Mouse (Mus musculus) CH12.LX (cell line): ENCODE results near the gene Ppp2r2c. TPM values are rescaled to one million over a fixed set of nuclear protein-coding genes. Genes with fewer than 3 reads are reported as not detected.

Source experiments
- DNase-seq: peaks from one replicate; pipeline ENCODE4 v3.0.0-alpha.2; 2013; ENCODE audit errors: extremely low read depth
- H3K27ac ChIP-seq: 2 replicates; pipeline ENCODE4 v1.5.1; 2012; ENCODE audit warnings: low read depth, mild to moderate bottlenecking, control low read depth, moderate library complexity; ENCODE audit not compliant: insufficient read depth
- H3K27me3 ChIP-seq: replicated peaks from 2 replicates; pipeline ENCODE3; 2012; ENCODE audit warnings: inconsistent platforms
- H3K36me3 ChIP-seq, 2 experiments: replicated peaks in 1 of 2; 2 replicates each; pipeline versions ENCODE3 to v1.6.1; 2012; ENCODE audit warnings: inconsistent platforms in 1 of 2, low read length in 1 of 2, mild to moderate bottlenecking in 1 of 2, mixed read lengths in 1 of 2, moderate library complexity in 1 of 2; ENCODE audit not compliant: control insufficient read depth in 1 of 2, insufficient read depth in 1 of 2
- H3K4me1 ChIP-seq, 2 experiments: 2 replicates each; pipeline ENCODE4 v1.6.1; 2012; ENCODE audit warnings: inconsistent platforms in 1 of 2, moderate library complexity in 1 of 2; ENCODE audit not compliant: insufficient read depth in 2 of 2, control insufficient read depth in 1 of 2
- H3K4me2 ChIP-seq: 2 replicates; pipeline ENCODE4 v1.6.1; 2012; ENCODE audit warnings: low read depth, mild to moderate bottlenecking, control low read depth; ENCODE audit not compliant: poor library complexity, insufficient read depth, severe bottlenecking
- H3K4me3 ChIP-seq, 3 experiments: fragments of 150-350 bp in 1 of 3; sonication (generic) in 1 of 3; replicated peaks in 1 of 3; 2 replicates each; pipeline versions ENCODE3 to v1.5.1; 2011 to 2012; ENCODE audit warnings: low read depth in 2 of 3, low read length in 2 of 3, mild to moderate bottlenecking in 2 of 3, moderate library complexity in 2 of 3, control low read depth in 1 of 3, improper control_type of control experiment in 1 of 3, inconsistent platforms in 1 of 3, mixed read lengths in 1 of 3; ENCODE audit not compliant: poor library complexity in 1 of 3
- H3K79me2 ChIP-seq: replicated peaks from 2 replicates; pipeline ENCODE4 v1.6.1; 2012; ENCODE audit warnings: mild to moderate bottlenecking, moderate library complexity; ENCODE audit not compliant: control insufficient read depth, poor library complexity, insufficient read depth, severe bottlenecking; ENCODE audit errors: extremely low read depth
- H3K9ac ChIP-seq: 2 replicates; pipeline ENCODE4 v1.6.1; 2012; ENCODE audit warnings: low read depth, mild to moderate bottlenecking, control low read depth, moderate library complexity; ENCODE audit not compliant: insufficient read depth
- H3K9me3 ChIP-seq: replicated peaks from 2 replicates; pipeline ENCODE3; 2012; ENCODE audit warnings: low read length, inconsistent platforms, mixed read lengths
- BHLHE40 ChIP-seq: IDR thresholded peaks from 2 replicates; pipeline ENCODE4 v1.6.1; 2011; ENCODE audit warnings: mild to moderate bottlenecking, low read depth, low read length, improper control_type of control experiment
- CHD1 ChIP-seq: IDR thresholded peaks from 2 replicates; pipeline ENCODE4 v1.6.1; 2012; ENCODE audit warnings: low read depth, low read length, improper control_type of control experiment, inconsistent platforms
- CTCF ChIP-seq, 2 experiments: IDR thresholded peaks in 1 of 2; conservative IDR thresholded peaks in 1 of 2; 2 replicates each; pipeline ENCODE4 v1.5.1; 2011 to 2012; ENCODE audit warnings: low read depth in 2 of 2, low read length in 2 of 2, improper control_type of control experiment in 1 of 2, inconsistent platforms in 1 of 2, mild to moderate bottlenecking in 1 of 2, moderate library complexity in 1 of 2
- E2F4 ChIP-seq: IDR thresholded peaks from 2 replicates; pipeline ENCODE4 v1.6.1; 2011; ENCODE audit warnings: low read depth, low read length, improper control_type of control experiment; ENCODE audit not compliant: insufficient replicate concordance
- EP300 ChIP-seq: IDR thresholded peaks from 2 replicates; pipeline ENCODE4 v1.6.1; 2011; ENCODE audit warnings: low read length, improper control_type of control experiment
- ETS1 ChIP-seq: conservative IDR thresholded peaks from 2 replicates; pipeline ENCODE4 v1.6.1; 2012; ENCODE audit warnings: low read depth, mild to moderate bottlenecking, inconsistent platforms, low read length, improper control_type of control experiment, moderate library complexity
- GABPA ChIP-seq: IDR thresholded peaks from 2 replicates; pipeline ENCODE4 v1.6.1; 2012; ENCODE audit warnings: low read depth, low read length, improper control_type of control experiment, inconsistent platforms; ENCODE audit not compliant: insufficient replicate concordance
- HCFC1 ChIP-seq: IDR thresholded peaks from 2 replicates; pipeline ENCODE4 v1.6.1; 2012; ENCODE audit warnings: low read depth, mild to moderate bottlenecking, inconsistent platforms, low read length, improper control_type of control experiment
- IRF4 ChIP-seq: IDR thresholded peaks from 2 replicates; pipeline ENCODE4 v1.6.1; 2014; ENCODE audit warnings: low read depth, mild to moderate bottlenecking, inconsistent platforms, low read length, improper control_type of control experiment
- JUN ChIP-seq: IDR thresholded peaks from 2 replicates; pipeline ENCODE4 v1.6.1; 2011; ENCODE audit warnings: low read depth, mild to moderate bottlenecking, low read length, improper control_type of control experiment, moderate library complexity; ENCODE audit not compliant: insufficient read depth
- JUND ChIP-seq: conservative IDR thresholded peaks from 2 replicates; pipeline ENCODE4 v1.6.1; 2011; ENCODE audit warnings: low read depth, low read length, improper control_type of control experiment
- MAX ChIP-seq: IDR thresholded peaks from 2 replicates; pipeline ENCODE4 v1.6.1; 2011; ENCODE audit warnings: low read length, improper control_type of control experiment
- MAZ ChIP-seq: IDR thresholded peaks from 2 replicates; pipeline ENCODE4 v1.6.1; 2012; ENCODE audit warnings: low read depth, mild to moderate bottlenecking, inconsistent platforms, low read length, improper control_type of control experiment, moderate library complexity
- NELFE ChIP-seq: IDR thresholded peaks from 2 replicates; pipeline ENCODE4 v1.6.1; 2011; ENCODE audit warnings: low read depth, low read length, improper control_type of control experiment
- NRF1 ChIP-seq: IDR thresholded peaks from 2 replicates; pipeline ENCODE4 v1.6.1; 2014; ENCODE audit warnings: low read depth, mild to moderate bottlenecking, inconsistent platforms, low read length, improper control_type of control experiment, moderate library complexity
- POLR2A ChIP-seq: IDR thresholded peaks from 2 replicates; pipeline ENCODE4 v1.6.1; 2011; ENCODE audit warnings: low read depth, mild to moderate bottlenecking, improper control_type of control experiment, low read length
- RAD21 ChIP-seq: IDR thresholded peaks from 2 replicates; pipeline ENCODE4 v1.6.1; 2011; ENCODE audit warnings: low read depth, mild to moderate bottlenecking, low read length, improper control_type of control experiment, moderate library complexity
- RCOR1 ChIP-seq: conservative IDR thresholded peaks from 2 replicates; pipeline ENCODE4 v1.6.1; 2012; ENCODE audit warnings: low read depth, mild to moderate bottlenecking, inconsistent platforms, low read length, improper control_type of control experiment
- SMC3 ChIP-seq: IDR thresholded peaks from 2 replicates; pipeline ENCODE4 v1.6.1; 2011; ENCODE audit warnings: low read depth, low read length, improper control_type of control experiment
- TBP ChIP-seq: conservative IDR thresholded peaks from 2 replicates; pipeline ENCODE4 v1.6.1; 2011; ENCODE audit warnings: low read depth, low read length, improper control_type of control experiment
- TCF12 ChIP-seq: IDR thresholded peaks from 2 replicates; pipeline ENCODE4 v1.6.1; 2014; ENCODE audit warnings: low read depth, mild to moderate bottlenecking, inconsistent platforms, low read length, improper control_type of control experiment
- UBTF ChIP-seq: IDR thresholded peaks from 2 replicates; pipeline ENCODE4 v1.6.1; 2012; ENCODE audit warnings: low read depth, mild to moderate bottlenecking, inconsistent platforms, low read length, improper control_type of control experiment, moderate library complexity
- USF1 ChIP-seq: IDR thresholded peaks from 2 replicates; pipeline ENCODE4 v1.6.1; 2014; ENCODE audit warnings: low read depth, mild to moderate bottlenecking, inconsistent platforms, low read length, improper control_type of control experiment
- ZC3H11A ChIP-seq: IDR thresholded peaks from 2 replicates; pipeline ENCODE4 v1.6.1; 2012; ENCODE audit warnings: low read depth, mild to moderate bottlenecking, inconsistent platforms, low read length, improper control_type of control experiment
- ZMIZ1 ChIP-seq: IDR thresholded peaks from 2 replicates; pipeline ENCODE4 v1.6.1; 2012; ENCODE audit warnings: low read depth, mild to moderate bottlenecking, inconsistent platforms, low read length, improper control_type of control experiment
- ZNF384 ChIP-seq: IDR thresholded peaks from 2 replicates; pipeline ENCODE4 v1.6.1; 2012; ENCODE audit warnings: low read depth, low read length, improper control_type of control experiment, inconsistent platforms
- dilution Hi-C: fragments of 300-500 bp; cut with MboI; formaldehyde crosslinking; loops from 2 replicates; pipeline ENCODE4 v1.14.3; 2020; ENCODE audit warnings: low sequenced_read_pairs; ENCODE audit not compliant: extremely low pct_unique_long_range_greater_than_20kb, extremely low pct_ligation_motif_present
- in situ Hi-C: fragments of 300-500 bp; cut with MboI; formaldehyde crosslinking; loops from 3 replicates; pipeline ENCODE4 v1.14.3; 2019; ENCODE audit warnings: low sequenced_read_pairs, low pct_ligation_motif_present, low pct_unique_long_range_greater_than_20kb, mixed read lengths
- polyA plus RNA-seq: library from polyadenylated mRNA; unstranded; fragments of >175 nt; gene quantifications from 2 replicates; pipeline ENCODE4 v1.2.1, GENCODE M21; 2012; ENCODE audit warnings: low read depth; ENCODE audit not compliant: insufficient read length
- total RNA-seq, 2 experiments: library from RNA; depleted of rRNA; stranded (reverse); fragments of 300-350 nt in 1 of 2; fragments of >200 nt in 1 of 2; gene quantifications; 2 replicates each; pipeline ENCODE4 v1.2.3; 2012 to 2014

Gene Ppp2r2c
- total and polyA plus RNA-seq, 3 experiments: 0.07 to 0.21 TPM; not detected in 1

- peaks cover 2% of the 10 kb centered on the region for H3K9me3 ChIP-seq
- no peak overlapping the region for H3K4me2 ChIP-seq
- peak; percentile 76 for DNase-seq
- in situ Hi-C loops (no loop called here), dilution Hi-C loops (no loop called here)
- H3K27me3 ChIP-seq: peaks cover 56% of the 10 kb centered on the region
- TF ChIP-seq GABPA: no peak
- TF ChIP-seq MAZ: no peak
- no peak for TF ChIP-seq POLR2A
- TF ChIP-seq NELFE: no peak
- TF ChIP-seq EP300: no peak
- TF ChIP-seq JUND: no peak
- TF ChIP-seq CTCF (conservative IDR thresholded peaks at IDR 0.05 in 1 of 2, IDR thresholded peaks at IDR 0.05 in 1 of 2; ENCODE audit: low read depth in 2 of 2, low read length in 2 of 2): peak; percentile 84 to 97
- peak; percentile 50 for TF ChIP-seq SMC3
- TF ChIP-seq ZC3H11A: no peak
- no peak for TF ChIP-seq IRF4
- no peak for TF ChIP-seq RCOR1
- TF ChIP-seq E2F4: no peak
- TF ChIP-seq TCF12: no peak
- TF ChIP-seq HCFC1: no peak
- TF ChIP-seq ZNF384: no peak
- no peak for TF ChIP-seq BHLHE40
- TF ChIP-seq MAX: no peak
- TF ChIP-seq USF1: no peak
- no peak for TF ChIP-seq JUN
- TF ChIP-seq RAD21: peak; percentile 39
- TF ChIP-seq UBTF: no peak
- no peak for TF ChIP-seq NRF1
- TF ChIP-seq TBP: no peak
- no peak for TF ChIP-seq ETS1
- TF ChIP-seq CHD1: no peak
- no peak for TF ChIP-seq ZMIZ1
- TF ChIP-seq, all 38 proteins: peak for 3
- peaks cover 0 to 15% of the 10 kb centered on the region in 2 experiments; a peak in 2 of 4 replicates for H3K4me1 ChIP-seq
- no peaks in the 10 kb centered on the region for H3K36me3 ChIP-seq
- no peak overlapping the region for H3K9ac ChIP-seq
- no peaks in the 10 kb centered on the region for H3K79me2 ChIP-seq
- H3K4me3 ChIP-seq: no peak overlapping the region
- no peak overlapping the region for H3K27ac ChIP-seq
These were observed 78.1 kb downstream of the Ppp2r2c start for GRCm38 (mm10) chr5:36946445-36946844.
